In the genomic region with DNA sequence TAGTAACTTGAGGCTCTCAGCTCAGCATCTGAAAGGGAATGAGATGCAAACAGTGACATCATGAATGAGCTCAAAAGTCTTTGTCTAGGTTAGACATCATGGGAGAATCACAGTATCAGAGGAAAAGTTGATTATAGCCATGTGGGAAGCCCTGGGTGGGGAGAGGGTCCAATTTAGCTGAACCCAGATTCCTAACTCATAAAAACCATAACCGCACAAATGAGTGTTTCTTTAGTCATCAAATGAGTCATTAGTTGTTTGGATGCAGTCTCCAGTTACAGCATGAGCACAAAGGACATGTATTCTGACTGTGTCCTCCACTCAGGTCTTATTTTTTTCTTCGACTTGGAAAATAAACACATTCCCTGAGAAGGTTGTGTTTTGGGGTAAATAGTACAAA, we compare ENCODE assay signal across 17 mouse cellular contexts.
"Had no signal": no experiment of that assay in that cellular context is flagged by ENCODE, and none has a peak within 500 bp of the region (broad histone marks: within the 10 kb centered on the region; RNA-seq: fewer than 3 reads in every experiment).

No protein-coding gene starts in this region.

- H3K4me2 ChIP-seq: lung, embryonic 14.5 days; midbrain, embryonic 12.5 days; neural tube, embryonic 13.5 days; neural tube, embryonic 15.5 days had no signal

- H3K4me3 ChIP-seq: midbrain, embryonic 10.5 days; midbrain, embryonic 12.5 days; neural tube, embryonic 13.5 days; neural tube, embryonic 15.5 days had no signal

- H3K36me3 ChIP-seq: midbrain, embryonic 10.5 days; midbrain, embryonic 12.5 days; neural tube, embryonic 13.5 days; neural tube, embryonic 15.5 days had no signal

- H3K4me1 ChIP-seq: midbrain, embryonic 10.5 days; midbrain, embryonic 12.5 days; neural tube, embryonic 13.5 days; neural tube, embryonic 15.5 days had no signal

- H3K27me3 ChIP-seq: midbrain, embryonic 12.5 days; neural tube, embryonic 13.5 days; neural tube, embryonic 15.5 days had no signal

- H3K9me3 ChIP-seq: midbrain, embryonic 10.5 days; midbrain, embryonic 12.5 days; neural tube, embryonic 13.5 days; neural tube, embryonic 15.5 days had no signal

- H3K9ac ChIP-seq: lung, embryonic 14.5 days; midbrain, embryonic 12.5 days; neural tube, embryonic 13.5 days; neural tube, embryonic 15.5 days had no signal

- DNase-seq: lung, adult 18-20 months; lung, postnatal 10 days; lung, postnatal 4 days; midbrain, embryonic 14.5 days; retina, postnatal 1 day; right cerebral cortex, adult 18-20 months; right cerebral cortex, postnatal 25 days; right cerebral cortex, postnatal 4 days; spleen, adult 18-20 months; thymus, adult 18-20 months; thymus, postnatal 14 days; thymus, postnatal 36 days had no signal

- H3K27ac ChIP-seq: midbrain, embryonic 10.5 days; midbrain, embryonic 12.5 days; neural tube, embryonic 13.5 days; neural tube, embryonic 15.5 days had no signal
